Mouse (Mus musculus): ENCODE measurements around the gene Dicer1.

Dicer1 gene

DNA sequence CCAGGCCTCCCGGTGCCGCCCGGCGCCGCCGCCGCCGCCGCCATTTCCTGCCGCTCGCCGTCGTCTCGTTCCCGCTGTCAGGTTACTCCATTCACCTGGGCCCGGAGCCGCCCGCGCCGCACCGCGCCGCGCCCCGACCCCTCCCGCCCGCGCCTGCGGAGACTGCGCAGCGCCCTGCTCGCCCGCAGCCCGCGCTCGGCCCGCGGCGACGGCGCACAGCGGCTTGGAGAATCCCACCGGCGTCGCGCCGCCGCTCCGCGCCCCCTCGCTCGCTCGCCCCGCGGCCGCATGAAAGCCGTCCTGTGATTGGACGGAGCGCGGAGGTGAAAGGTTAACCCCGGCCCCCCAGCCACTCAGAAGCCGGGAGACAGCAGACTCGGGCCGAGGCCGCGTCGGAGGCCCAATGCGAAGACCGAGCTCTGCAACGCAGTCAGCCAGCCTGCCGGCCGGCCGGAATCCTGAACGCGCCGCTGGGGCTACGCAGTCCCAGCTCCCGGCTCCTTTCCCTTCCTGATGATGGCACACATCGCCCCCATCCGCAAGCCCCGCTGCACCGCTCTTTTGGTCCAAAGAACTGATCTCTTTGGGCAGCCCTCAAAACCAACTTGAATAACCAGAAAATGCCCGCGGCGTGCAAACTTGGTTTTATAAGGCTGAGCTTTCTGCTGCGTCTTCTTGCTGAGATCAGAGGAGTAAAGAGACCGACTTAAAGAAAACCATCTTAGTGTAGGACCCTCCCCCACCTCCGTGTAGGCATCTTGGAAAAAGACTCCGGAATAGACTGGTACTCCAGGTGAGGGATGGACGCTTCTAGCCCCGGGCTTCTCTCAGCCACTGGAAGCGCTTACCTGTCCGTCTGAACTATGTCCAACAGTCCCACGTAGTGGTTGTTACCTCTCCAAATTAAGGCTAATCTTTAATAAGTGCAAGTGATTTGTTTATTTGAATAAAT, at the start of gene Dicer1:
Gene Dicer1 (minus strand): TSS at position 139 of the 952 bp plus-strand sequence.
- DNase-seq (ENCODE audit: low spot score): peak; percentile 97

DNA sequence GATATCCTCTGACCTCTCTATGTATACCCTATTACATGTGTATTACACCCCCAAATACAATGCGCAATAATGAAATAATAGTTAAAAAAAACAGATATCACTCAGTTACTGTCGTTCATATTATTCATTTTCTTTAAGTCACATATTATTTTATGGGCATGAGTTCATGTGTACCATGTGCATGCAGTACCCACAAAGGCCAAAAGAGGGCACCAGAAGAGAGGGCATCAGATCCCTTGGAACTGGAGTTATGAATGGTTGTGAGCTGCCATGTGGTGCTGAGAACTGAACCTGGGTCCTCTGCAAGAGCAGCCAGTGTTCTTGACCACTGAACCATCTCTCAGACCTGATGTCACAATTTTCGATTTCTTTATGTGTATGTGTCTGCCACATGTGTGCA, 47.6 kb upstream of the Dicer1 start:
- DNase-seq (ENCODE audit: low spot score): no peak

DNA sequence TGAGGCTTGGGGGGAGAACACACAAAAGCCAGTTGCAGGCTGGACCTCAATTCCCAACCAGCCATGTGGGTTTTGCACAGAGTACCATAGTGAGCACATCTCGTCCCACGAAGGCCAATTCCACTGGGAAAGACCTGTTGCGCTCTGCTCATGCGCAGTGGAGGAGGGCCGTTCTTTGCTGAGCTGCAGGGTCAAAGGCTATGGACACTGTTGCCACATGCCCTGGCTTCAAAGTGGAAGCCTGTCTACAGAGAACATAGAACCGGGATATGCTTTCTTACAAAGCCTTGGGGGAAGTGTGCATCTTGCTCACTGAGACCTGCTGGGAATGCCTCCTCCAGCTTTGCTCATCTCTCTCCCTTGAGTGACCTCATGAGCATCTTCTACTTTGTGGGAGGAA, 46.2 kb upstream of the Dicer1 start:
- DNase-seq (ENCODE audit: low spot score): no peak

DNA sequence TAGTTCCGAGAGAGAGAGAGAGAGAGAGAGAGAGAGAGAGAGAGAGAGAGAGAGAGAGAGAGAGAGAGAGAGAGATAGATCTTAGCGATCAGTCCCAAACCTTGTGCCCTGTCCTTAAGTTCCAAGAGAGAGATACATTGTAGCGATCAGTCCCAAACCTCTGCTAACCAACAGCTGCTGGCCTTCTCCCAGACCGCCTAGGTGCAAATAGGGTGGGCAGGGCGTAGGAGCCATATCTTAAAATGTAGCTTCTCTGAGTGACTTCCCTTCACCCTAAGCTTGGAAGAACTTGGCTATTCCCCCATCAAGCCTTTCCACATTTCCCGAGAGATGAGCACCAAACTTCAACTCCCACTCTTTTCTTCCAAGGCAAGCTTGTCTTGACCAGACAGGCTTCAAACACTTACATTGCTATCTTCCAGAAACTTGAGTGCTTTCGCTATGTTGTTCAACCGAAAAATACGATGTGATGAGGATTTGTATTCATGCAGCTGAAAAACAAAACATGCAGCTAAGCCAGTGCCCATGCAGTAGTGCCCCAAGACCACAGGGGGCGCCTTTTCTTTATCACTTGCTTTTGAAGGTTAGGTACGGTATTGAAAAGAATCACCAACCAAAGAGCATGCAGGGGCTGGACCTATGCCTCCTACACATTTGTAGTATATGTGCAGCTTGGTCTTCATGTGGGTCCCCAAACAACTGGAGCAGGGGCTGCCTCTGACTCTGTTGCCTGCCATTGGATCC, 45.1 kb upstream of the Dicer1 start:
- no peak for DNase-seq (ENCODE audit: low spot score)

DNA sequence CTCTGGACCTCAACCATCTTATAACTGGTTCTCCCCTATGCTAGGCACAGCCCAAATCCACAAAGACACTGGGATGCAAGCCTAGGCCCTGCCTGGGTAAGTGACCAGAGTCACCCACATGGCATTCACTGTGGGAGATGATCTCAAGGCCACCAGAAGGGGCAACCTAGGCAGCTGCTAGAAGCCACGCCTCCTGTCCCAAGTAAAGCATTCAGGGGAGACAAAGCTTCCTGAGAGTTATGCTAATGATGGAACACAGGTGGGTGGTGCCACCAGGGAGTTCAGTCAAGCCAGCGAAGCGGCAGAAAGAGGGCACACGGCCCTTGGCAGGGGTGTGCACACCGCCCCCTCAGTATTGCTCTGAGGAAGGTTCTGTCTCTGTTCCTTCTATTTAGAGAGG, 43.2 kb upstream of the Dicer1 start:
- no peak for DNase-seq (ENCODE audit: low spot score)

DNA sequence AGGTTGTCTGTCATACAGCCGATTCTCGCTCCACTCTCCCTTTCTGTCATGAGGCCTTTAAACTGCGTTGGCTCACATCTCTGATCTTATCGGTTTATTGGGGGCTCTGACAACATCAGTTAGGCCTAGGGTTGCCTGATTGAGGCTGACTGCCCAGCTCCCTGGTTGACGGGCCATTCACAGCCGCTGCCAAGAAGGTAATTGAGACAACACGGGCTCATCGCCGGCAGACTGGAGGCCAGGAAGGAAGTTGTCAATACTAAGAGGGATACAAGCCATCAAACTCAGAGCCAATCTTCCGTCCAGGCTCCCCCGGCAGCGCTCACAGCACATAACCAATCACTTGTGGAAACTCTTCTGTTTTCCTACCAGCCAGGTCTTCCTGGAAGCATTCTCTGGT, 41.7 kb upstream of the Dicer1 start:
- DNase-seq (ENCODE audit: low spot score): no peak

DNA sequence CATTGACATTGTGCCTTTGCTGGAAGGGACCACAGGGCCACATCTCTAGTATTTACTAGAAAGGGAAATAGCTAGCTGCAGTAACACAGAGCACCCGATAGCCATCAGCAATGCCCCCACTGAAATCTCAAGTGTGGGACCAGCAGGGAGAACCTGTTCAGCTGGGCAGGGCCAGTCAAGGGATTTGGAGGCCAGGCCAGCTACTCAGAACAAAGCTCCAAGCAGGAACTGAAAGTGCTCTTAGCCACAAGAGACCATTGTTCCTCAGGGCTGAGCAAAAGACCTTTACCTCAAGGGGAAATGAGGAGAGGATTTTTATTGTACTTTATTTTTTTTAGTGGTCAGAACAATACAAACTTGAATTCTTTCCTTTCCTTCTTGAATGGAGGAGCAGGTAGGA, 25.9 kb upstream of the Dicer1 start:
- peak; percentile 64 for DNase-seq (ENCODE audit: low spot score)

DNA sequence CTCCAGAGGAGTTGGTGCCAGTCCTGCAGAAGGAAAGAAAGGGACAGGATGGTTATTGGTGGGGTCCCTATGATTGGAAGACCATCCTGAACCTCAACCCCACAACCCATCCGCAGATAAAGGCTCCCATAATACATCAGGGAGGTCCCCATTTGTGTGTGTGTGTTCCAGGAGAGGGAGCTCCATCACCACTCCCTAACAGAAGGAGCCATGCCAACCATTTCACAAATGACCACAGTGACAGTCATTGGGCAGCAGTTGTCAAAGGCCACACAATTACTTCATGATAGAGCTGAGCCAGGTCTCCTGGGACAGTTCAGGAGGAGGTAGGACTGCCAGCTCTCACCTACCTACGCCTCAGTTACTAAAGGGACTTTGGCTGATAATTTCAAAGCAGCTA, 20.2 kb upstream of the Dicer1 start:
- no peak for DNase-seq (ENCODE audit: low spot score)

DNA sequence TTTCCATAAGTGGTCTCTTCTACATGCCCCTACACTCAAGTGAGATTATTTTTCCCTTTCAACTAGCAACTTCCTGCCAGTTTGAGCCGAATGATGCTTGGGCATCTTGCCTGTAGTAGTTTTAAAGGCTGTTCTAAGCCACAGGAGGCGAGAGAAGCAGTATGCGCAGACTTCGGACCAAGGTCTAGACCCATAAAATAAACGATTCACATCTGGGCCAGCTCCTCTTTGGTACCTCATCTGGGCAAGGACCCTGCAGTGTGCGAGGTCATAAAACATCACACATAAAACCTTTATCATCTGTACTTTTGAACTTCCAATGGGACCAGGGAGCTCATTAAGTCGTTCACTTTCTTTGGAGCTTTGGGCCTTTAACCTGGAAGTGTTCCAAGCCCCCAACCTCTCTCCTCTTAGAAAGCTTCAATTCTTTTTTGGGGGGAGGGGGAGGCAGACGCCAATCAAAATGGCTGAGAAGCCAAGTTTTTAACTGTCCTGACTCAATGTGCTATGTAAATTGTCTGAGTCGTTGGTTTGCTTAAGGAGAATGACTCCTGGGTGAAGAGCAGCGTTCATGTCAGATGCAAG, 17.5 kb upstream of the Dicer1 start:
- no peak for DNase-seq (ENCODE audit: low spot score)

DNA sequence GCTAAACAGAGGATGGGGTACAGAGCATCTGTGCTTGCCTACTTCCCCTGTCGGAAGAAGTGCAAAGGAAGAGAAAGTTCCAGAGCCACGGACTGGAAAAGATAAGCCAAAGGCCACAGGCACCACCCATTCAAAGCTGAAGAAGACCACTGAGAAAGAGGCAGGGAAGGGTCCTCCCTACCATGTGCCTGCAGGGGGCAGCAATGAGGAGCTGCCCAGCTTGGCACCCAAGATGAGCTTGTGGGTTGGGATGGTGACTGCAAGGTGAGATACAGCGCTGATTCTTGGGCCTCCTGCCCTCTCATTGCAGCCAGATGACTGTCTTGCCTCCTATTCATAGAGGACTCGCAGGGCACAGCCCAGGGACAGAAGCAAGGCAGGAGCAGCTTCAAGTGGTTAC, 15.4 kb upstream of the Dicer1 start:
- no peak for DNase-seq (ENCODE audit: low spot score)

DNA sequence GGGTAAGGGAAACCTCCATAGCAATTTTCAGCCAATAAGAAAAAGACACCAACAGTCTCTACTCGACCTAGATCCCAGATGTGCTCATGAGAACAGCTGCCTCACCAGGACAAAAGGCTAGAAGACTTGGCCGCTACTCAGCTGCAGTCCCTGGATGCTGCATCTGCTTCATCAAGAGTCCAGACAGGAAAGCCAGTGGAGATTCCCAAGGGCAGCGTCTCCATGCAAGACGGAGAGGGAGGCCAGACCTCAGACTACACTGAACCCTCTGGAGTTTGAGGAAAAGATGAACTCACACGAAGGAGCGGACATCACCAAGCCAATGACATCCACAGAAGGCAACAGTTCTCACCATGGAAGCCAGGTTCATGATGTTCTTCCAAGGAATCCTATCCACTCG, 14.0 kb upstream of the Dicer1 start:
- DNase-seq (ENCODE audit: low spot score): no peak

DNA sequence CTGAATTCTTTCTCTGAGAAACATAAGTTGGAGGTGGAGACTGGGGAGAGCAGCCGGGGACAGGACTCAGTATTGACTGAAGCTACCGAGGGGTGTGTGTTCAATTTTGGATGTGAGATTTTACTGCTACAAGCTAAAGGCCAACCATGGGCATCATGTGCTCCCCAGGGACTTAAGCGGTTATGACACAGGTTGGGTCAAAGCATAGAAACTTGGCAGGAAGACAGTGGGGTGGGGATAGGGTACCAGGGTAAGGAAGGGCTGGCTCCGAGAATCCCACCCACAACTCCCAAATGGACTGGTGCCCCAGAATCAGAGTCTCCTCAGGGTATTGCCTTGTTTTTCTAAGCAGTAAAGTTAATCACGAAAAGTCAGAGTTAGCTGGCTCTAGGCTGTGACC, 13.4 kb upstream of the Dicer1 start:
- no peak for DNase-seq (ENCODE audit: low spot score)

DNA sequence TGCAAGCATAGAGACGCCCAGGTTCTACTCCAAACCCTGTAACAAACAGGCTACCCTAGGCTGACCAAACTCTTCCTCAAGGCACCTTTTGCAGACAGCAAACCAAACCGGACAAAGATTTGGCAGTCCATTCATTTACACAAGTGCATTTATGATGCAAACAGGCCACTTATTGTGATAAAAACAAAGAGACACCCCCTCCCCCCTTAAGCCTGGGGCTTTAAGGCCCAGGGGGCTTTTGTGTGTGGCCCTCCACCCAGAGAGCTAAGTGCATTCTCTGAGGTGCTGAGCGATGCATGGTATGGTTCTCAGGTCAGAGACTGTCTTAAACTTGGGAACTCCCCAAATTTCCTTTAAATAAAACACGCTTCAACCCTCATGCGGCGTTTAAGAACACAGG, 12.2 kb upstream of the Dicer1 start:
- DNase-seq (ENCODE audit: low spot score): no peak

DNA sequence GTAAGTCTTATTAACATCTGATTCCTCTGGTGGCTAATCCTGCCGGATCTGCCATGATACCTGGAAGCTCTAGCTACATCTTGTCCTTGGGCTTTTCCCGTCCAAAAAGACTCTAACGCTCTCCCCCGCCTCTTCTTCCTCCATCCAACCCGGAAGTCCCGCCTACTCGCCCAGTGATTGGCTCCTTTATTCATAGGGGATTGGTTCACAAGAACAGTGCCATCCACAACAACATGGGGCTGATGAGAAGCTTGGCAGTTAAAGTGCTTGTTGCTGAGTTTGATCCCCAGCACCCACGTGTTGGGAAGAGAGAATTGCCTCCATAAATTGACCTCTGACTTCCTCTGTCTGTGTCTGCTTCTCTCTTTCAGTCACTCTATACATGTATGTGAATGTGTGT, 9.7 kb upstream of the Dicer1 start:
- DNase-seq (ENCODE audit: low spot score): no peak

DNA sequence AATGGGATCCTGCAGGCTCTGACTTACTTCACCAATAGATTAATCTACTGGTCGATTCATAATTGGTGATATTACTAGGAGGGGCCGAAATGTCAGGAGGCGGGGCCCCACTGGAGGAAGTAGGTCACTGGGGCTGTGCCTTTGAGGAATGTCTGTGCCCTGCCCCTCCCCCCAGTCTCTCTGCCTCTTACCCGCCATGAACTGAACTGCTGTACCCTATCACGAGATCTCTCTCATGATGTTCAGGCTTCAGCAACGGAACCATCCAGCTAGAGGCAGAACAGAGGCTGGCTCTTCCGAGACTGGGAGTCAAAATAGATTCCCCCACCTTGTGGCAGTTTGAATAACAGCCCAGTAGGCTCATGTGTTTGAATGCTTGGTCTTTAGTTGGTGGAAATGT, 6.3 kb upstream of the Dicer1 start:
- DNase-seq (ENCODE audit: low spot score): no peak

DNA sequence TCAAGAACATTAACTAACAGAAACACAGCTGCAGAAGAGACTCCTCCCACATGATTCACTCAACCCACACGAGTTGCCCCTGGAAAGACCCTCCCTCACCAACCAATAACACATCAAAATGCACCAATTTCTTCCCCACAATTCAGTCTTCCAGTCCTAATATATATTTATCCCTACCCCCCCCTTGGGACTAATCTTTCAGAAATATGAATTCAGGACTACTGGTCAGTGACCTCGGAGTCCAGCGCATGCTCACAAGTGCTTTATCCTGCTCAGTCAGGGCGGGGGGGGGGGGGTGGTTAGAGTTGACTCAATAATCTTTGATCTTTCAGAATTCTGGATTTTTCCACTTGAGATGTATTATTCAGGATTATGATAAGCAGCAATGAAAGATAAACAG, 1.9 kb upstream of the Dicer1 start:
- no peak for DNase-seq (ENCODE audit: low spot score)

DNA sequence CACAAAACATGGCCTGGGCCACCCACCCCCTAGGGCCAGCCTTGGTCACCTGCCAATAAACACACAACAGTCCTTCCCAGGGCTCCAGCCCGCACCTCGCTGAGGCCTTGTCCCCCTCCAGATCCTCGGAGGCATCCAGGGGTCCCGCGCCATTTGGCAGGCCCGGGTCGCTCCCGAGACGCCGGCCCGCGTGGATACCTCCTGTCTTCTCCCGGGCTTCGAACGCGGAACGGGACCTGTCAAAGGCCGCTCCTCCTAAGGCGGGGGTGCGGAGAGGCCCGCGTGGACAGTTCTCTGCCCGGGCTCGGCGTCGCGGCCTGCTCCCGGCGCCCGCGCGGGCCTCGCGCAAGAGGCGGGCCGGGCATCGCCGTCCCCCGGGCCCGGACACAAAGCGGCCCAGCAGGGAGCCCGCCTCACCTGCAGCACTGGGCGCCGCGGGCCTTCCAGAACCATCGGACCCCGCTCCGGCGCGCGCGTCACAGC, 380 bp downstream of the Dicer1 start:
- DNase-seq (ENCODE audit: low spot score): no peak

DNA sequence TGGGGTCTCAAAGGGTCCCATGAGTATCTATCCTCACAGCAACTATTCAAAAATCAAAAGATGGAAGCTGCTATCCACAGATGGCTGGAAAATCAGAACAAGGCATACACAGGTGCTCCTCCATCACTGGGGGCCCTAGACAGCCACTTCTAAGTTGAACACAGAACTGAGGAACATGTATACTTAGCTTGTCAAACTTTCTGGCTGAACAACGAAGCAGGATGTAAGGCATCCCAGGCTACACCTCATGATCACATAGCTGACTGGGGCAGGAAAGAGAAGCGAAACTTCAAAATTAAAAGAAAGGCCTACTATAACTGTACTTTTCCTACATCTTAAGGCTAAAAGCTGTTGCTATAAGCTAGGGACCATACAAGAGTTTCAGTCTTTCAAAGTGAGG, 2.8 kb downstream of the Dicer1 start:
- no peak for DNase-seq (ENCODE audit: low spot score)

DNA sequence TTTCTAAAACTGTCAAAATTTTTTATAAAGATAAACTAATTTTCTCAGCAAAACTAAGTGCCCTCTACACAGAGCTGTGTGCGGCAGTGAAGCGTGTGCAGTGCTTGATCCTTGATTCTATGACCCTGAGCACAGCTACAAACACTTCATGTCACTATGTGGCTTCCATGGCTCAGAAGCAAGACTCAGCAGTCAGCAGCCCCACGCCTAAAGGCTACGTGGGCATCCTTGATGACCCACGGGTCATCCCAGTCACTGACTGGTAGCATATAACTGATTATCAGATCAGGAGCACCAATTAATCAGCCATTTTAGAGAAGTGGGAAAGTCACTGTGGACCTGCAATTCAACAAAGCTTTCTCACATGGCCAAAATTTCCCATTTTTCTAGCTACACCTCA, 4.5 kb downstream of the Dicer1 start:
- no peak for DNase-seq (ENCODE audit: low spot score)

DNA sequence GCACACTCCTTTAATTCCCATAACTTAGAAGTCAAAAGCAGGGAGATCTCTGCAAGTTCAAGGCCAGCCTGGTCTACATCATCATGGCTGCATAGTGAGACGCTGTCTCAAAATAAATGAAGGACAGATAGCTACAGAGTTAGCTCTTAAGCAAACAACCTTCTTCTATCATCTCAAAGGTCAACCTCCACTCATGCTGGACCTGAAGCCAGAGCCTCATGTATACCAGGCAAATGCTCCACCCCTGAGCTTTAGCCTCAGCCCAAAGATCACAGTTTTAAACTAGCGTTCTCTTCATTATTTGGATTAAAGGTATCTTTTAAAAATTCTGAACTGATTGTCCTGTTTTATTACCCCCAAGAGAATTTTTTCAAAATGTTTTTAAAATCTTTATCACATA, 5.2 kb downstream of the Dicer1 start:
- DNase-seq (ENCODE audit: low spot score): no peak

DNA sequence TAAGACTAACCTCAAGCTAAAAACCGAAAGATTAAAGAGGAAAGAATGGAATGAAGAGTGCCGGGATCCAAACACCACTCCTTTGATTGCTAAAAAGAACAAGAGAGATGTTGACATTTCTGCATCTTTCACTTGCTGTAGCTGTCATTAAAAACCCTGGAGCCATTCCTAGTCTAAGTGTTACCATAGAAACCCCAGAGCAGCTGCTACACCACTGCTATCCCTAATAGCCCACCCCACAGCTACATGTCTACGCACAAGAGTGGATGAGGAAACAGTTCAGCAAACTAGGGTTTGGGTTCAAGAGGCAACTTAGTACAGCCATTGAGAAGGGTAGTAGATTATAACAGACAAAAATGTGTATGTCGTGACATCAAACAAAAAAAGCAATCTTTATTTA, 8.1 kb downstream of the Dicer1 start:
- no peak for DNase-seq (ENCODE audit: low spot score)

DNA sequence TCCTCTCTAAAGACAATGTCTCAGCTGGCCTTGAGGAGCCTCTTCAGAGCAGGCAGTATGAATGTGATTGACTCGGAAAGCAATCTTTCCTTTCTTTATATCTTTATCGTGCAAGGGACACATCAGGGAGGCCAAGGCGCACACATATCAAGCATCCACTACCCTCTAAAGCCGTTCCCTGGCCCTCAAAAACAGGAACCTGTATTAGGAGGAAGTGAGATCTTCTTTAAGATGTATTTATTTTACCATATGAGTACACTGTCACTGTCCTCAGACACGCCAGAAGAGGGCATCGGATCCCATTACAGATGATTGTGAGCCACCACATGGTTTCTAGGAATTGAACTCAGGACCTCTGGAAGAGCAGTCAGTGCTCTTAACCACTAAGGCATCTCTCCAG, 9.5 kb downstream of the Dicer1 start:
- DNase-seq (ENCODE audit: low spot score): no peak

Measured in urinary bladder, postnatal 14 days (tissue).